Mouse (Mus musculus) bone marrow macrophage, adult 2 months (primary cell): Measurements from ENCODE around the gene Pxn.

ENCODE experiments used
- CTCF ChIP-seq: IDR thresholded peaks from 2 replicates; pipeline ENCODE4 v1.5.1; 2012; ENCODE audit warnings: low read depth, mild to moderate bottlenecking, low read length, moderate library complexity
- POLR2A ChIP-seq: IDR thresholded peaks from 2 replicates; pipeline ENCODE4 v1.6.1; 2012; ENCODE audit warnings: mild to moderate bottlenecking, low read depth, low read length, borderline replicate concordance

- TF ChIP-seq POLR2A (no peak), CTCF (no peak)
Observed at GRCm38 (mm10) chr5:115474174-115474828, 32.2 kb upstream of the Pxn start.
